Mouse (Mus musculus) heart, embryonic 14.5 days (tissue): ENCODE data around the gene Igfbp6. TPM values are rescaled to one million over a fixed set of nuclear protein-coding genes. Genes with fewer than 3 reads are reported as not detected.

Experiments
- ATAC-seq: fragments of 200-750 bp; cut with Nextera tagmentation; 2 replicates; pipeline ENCODE4 v1.8.0; 2017; ENCODE audit warnings: low read depth, moderate TSS enrichment; ENCODE audit not compliant: insufficient number of reproducible peaks, insufficient read depth, low FRiP score
- H3K27ac ChIP-seq, 2 experiments: fragments of 200-500 bp in 1 of 2; fragments of 300-500 bp in 1 of 2; sonication (generic) in 1 of 2; replicated peaks in 1 of 2; 2 replicates each; pipeline ENCODE4 v1.5.1; 2012 to 2014; ENCODE audit warnings: low read depth in 2 of 2, low read length in 2 of 2, control low read depth in 1 of 2, mild to moderate bottlenecking in 1 of 2, mixed read lengths in 1 of 2; ENCODE audit not compliant: control insufficient read depth in 1 of 2, insufficient read depth in 1 of 2
- H3K27me3 ChIP-seq: fragments of 300-500 bp; sonication (generic); 2 replicates; pipeline ENCODE4 v1.6.1; 2014; ENCODE audit warnings: mild to moderate bottlenecking, low read length, control low read depth; ENCODE audit not compliant: control insufficient read depth, insufficient read depth
- H3K36me3 ChIP-seq: fragments of 300-500 bp; sonication (generic); 2 replicates; pipeline ENCODE4 v1.6.1; 2014; ENCODE audit warnings: mild to moderate bottlenecking, control low read depth, low read length, mixed read lengths; ENCODE audit not compliant: control insufficient read depth, insufficient read depth
- H3K4me1 ChIP-seq, 2 experiments: fragments of 200-500 bp in 1 of 2; fragments of 300-500 bp in 1 of 2; sonication (generic) in 1 of 2; 2 replicates each; pipeline ENCODE4 v1.6.1; 2012 to 2014; ENCODE audit warnings: low read length in 2 of 2, control low read depth in 1 of 2, mixed read lengths in 1 of 2; ENCODE audit not compliant: control insufficient read depth in 2 of 2, insufficient read depth in 2 of 2
- H3K4me2 ChIP-seq: fragments of 300-500 bp; sonication (generic); 2 replicates; pipeline ENCODE4 v1.6.1; 2014; ENCODE audit warnings: mild to moderate bottlenecking, low read length
- H3K4me3 ChIP-seq, 2 experiments: fragments of 200-500 bp in 1 of 2; fragments of 300-500 bp in 1 of 2; sonication (generic) in 1 of 2; 2 replicates each; pipeline ENCODE4 v1.5.1; 2012 to 2014; ENCODE audit warnings: low read length in 2 of 2, mild to moderate bottlenecking in 2 of 2, control low read depth in 1 of 2, low read depth in 1 of 2, moderate library complexity in 1 of 2; ENCODE audit not compliant: control insufficient read depth in 1 of 2, insufficient read depth in 1 of 2
- H3K9ac ChIP-seq: fragments of 300-500 bp; sonication (generic); 2 replicates; pipeline ENCODE4 v1.6.1; 2014; ENCODE audit warnings: mild to moderate bottlenecking, low read length
- H3K9me3 ChIP-seq: fragments of 300-500 bp; sonication (generic); 2 replicates; pipeline ENCODE4 v1.6.1; 2016; ENCODE audit warnings: low read length, control low read depth; ENCODE audit not compliant: control insufficient read depth
- WGBS: fragments of 180-500 bp; shearing (Covaris S2); extraction: QIAGEN DNeasy Blood & Tissue Kit; methylation state at CpG from one replicate; pipeline ENCODE4 v1.1.7; 2014; 5-methylcytosine and 5-hydroxymethylcytosine counted together
- polyA plus RNA-seq: library from polyadenylated mRNA; unstranded; fragments of >200 nt; fragmentation: Nextera tagmentation; extraction: Ambion mirVana; gene quantifications from 2 replicates; pipeline ENCODE4 v1.2.1, GENCODE M21; 2014

Gene Igfbp6
- polyA plus RNA-seq, result 6.5 and 7.7 TPM in 2 replicates

- Histone ChIP-seq H3K36me3 (no peaks in the 10 kb centered on the region), H3K27me3 (peaks cover 22% of the 10 kb centered on the region), H3K9me3 (no peaks in the 10 kb centered on the region), H3K4me3 (peak within 1 kb of the TSS; percentile 11 to 18; a peak in 2 of 4 replicates), H3K4me2 (peak within 1 kb of the TSS; percentile 54), H3K4me1 (peaks cover 9 to 10% of the 10 kb centered on the region in 2 experiments; a peak in 2 of 4 replicates), H3K9ac (peak within 1 kb of the TSS; percentile 21; the same call in 1 of the 2 replicates), H3K27ac (no peak within 1 kb of the TSS)
- 10% methylated on average over 22 of the region's 22 CpGs for WGBS
- ATAC-seq, result no peak
Observed at GRCm38 (mm10) chr15:102144274-102144711, at the start of gene Igfbp6. TSS of gene Igfbp6 (plus strand) at chr15:102144362.

DNA sequence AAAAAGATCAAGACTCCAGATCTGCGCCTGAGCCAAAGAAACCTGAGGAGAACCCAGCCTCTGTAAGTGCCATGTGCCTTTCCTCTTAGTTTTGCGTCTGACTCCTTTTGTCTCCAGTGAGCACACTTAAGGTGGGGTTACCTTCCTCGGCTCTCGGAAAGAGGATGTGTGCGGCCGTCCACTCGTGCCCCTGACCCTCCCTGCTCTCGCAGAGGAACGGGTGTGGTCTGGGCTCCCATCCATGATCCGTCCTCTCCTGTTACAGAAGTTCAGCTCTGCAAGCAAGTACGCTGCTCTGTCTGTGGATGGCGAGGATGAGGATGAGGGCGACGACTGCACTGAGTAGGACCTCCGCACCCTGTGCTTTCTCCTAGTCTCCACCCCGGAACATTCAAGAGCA lies 49.2 kb upstream of the Igfbp6 start:
- WGBS, result 81% methylated on average over 16 of the region's 16 CpGs
- no peak overlapping the region for H3K9ac ChIP-seq
- ATAC-seq, result no peak

GRCm38 (mm10) chr15:102097147-102097915 lies 46.8 kb upstream of the Igfbp6 start:
- H3K27ac ChIP-seq, result no peak overlapping the region
- no peak overlapping the region for H3K4me3 ChIP-seq
- ATAC-seq, result no peak
- WGBS, result 66% methylated on average over 8 of the region's 8 CpGs
- peaks cover 58% of the 10 kb centered on the region for H3K36me3 ChIP-seq
- H3K9me3 ChIP-seq, result no peaks in the 10 kb centered on the region
- no peaks in the 10 kb centered on the region for H3K27me3 ChIP-seq
- no peak overlapping the region for H3K4me2 ChIP-seq
- peaks cover 26 to 42% of the 10 kb centered on the region in 2 experiments for H3K4me1 ChIP-seq
- no peak overlapping the region for H3K9ac ChIP-seq

More for the DNA sequence above, 49.2 kb upstream of the Igfbp6 start:
- peaks cover 9 to 25% of the 10 kb centered on the region in 2 experiments; a peak in 3 of 4 replicates for H3K4me1 ChIP-seq
- no peaks in the 10 kb centered on the region for H3K27me3 ChIP-seq
- no peak overlapping the region for H3K4me2 ChIP-seq
- no peak overlapping the region for H3K27ac ChIP-seq
- H3K9me3 ChIP-seq, result no peaks in the 10 kb centered on the region
- peaks cover 81% of the 10 kb centered on the region for H3K36me3 ChIP-seq
- no peak overlapping the region for H3K4me3 ChIP-seq

DNA sequence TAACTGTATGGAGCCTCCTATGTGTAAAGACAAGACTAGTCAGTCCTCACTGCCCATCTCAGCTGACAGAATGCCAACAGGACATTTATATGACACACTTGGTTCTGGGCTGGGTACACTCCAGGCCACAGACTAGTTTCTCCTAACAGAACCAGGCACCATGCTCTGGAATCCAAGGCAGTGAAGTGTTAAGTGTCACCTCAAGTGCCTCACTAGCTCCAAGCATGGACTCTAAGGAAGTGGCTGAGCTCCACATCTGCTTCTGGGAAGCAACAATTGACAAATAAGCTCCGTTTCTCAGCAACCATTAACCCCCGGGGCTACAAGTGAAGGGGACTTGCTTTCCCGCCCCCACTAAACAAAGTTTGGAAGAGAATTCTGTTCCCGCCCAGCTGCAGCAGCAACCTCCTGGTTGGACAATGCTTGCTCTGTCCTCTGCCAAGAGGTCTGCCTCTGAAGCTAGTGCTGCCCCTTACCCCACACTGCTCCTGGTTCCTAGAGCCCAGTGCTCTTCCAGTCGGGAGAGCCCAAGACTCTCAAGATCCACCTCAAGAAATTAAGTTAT lies 46.1 kb upstream of the Igfbp6 start:
- peaks cover 34 to 49% of the 10 kb centered on the region in 2 experiments for H3K4me1 ChIP-seq
- no peaks in the 10 kb centered on the region for H3K9me3 ChIP-seq
- H3K27ac ChIP-seq, result no peak overlapping the region
- H3K27me3 ChIP-seq, result no peaks in the 10 kb centered on the region
- H3K4me3 ChIP-seq, result no peak overlapping the region
- WGBS, result 40% methylated on average over 5 of the region's 5 CpGs
- H3K9ac ChIP-seq, result no peak overlapping the region
- ATAC-seq, result no peak
- H3K4me2 ChIP-seq, result no peak overlapping the region
- peaks cover 50% of the 10 kb centered on the region for H3K36me3 ChIP-seq

DNA sequence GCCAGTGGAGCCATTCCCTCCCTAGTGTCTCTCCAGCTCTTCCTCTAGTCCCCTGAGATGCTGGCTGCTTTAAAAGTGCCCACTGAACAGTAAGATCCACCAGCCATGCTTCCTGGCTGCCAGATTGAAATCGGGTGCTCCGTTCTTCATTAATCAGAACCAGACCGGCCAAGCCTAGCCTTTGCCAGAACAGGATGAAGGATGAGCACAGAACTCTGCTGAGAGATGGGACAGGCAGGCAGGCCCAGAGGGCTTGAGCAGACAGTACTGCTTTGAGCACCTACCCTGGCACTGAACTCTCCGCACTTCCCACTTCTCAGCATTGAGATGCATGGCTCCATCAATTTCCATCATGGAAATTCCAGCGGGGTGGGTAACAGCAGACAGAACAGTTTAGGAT lies 44.9 kb upstream of the Igfbp6 start:
- H3K36me3 ChIP-seq, result peaks cover 38% of the 10 kb centered on the region
- H3K27ac ChIP-seq, result peak overlapping the region in 1 of 2 experiments; percentile 86; a peak in 1 of 4 replicates
- H3K9ac ChIP-seq, result no peak overlapping the region; the same call in 1 of the 2 replicates
- H3K4me1 ChIP-seq, result peaks cover 46 to 60% of the 10 kb centered on the region in 2 experiments
- ATAC-seq, result no peak
- 50% methylated on average over 5 of the region's 5 CpGs for WGBS
- H3K4me2 ChIP-seq, result peak overlapping the region; percentile 90
- H3K27me3 ChIP-seq, result no peaks in the 10 kb centered on the region
- H3K9me3 ChIP-seq, result no peaks in the 10 kb centered on the region
- H3K4me3 ChIP-seq, result peak overlapping the region in 1 of 2 experiments; percentile 54; a peak in 1 of 4 replicates

GRCm38 (mm10) chr15:102099771-102100160 lies 44.4 kb upstream of the Igfbp6 start:
- Histone ChIP-seq H3K27me3 (no peaks in the 10 kb centered on the region), H3K9me3 (no peaks in the 10 kb centered on the region), H3K36me3 (peaks cover 33% of the 10 kb centered on the region), H3K27ac (peak overlapping the region; percentile 70 to 86), H3K4me2 (peak overlapping the region; percentile 90), H3K9ac (peak overlapping the region; percentile 79), H3K4me3 (peak overlapping the region; percentile 50 to 54), H3K4me1 (peaks cover 50 to 65% of the 10 kb centered on the region in 2 experiments)
- no peak for ATAC-seq
- WGBS, result 12% methylated on average over 8 of the region's 8 CpGs

DNA sequence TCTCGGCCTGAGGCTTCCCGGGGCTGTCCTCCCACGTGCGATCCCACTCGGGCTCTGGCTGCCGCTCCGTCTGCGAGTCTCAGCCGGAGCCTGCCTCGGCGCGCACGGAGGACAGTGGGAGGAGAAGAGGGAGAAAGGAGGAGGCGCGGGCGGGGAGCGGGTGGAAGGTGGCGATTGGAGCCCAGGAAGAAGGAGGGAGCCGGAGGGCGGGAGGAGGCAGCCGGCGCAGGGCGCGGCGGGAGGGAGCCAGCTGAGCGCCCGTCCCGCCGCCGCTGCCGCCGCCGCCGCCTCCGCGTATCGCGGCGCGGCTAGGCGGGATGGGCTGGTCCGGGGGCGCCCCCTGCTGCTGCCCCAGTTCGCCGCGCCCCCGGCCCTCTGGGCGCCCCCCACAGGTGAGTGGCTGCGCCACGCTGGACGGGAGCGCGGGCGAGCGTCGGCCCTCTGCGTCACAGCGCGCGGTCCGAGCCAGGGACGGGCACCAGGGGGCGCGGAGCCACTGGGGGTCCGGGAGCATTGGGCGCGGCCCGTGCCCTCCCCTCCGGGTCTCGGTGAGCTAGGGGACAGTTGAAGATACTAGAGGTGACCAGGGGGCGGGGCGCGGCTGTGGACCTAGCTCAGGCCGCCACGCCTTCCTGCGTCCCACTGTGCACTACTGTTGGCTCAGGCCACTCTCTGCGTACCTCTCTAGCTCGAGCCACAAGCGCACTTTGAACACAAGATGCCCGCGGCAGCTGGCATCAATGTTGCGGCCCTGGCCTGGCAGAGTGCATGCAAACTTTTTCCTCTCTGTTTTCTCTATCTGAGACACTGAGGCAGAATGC lies 43.8 kb upstream of the Igfbp6 start, which contains the start of gene Tns2:
Gene Tns2 (plus strand): TSS at position 253 of the 821 bp plus-strand sequence.
- H3K9me3 ChIP-seq, result no peaks in the 10 kb centered on the region
- peak within 1 kb of the TSS; percentile 79 for H3K9ac ChIP-seq
- H3K4me3 ChIP-seq, result peak within 1 kb of the TSS; percentile 50 to 54
- H3K27me3 ChIP-seq, result no peaks in the 10 kb centered on the region
- H3K27ac ChIP-seq, result peak within 1 kb of the TSS; percentile 86 to 95
- WGBS, result under 1% methylated on average over 60 of the region's 82 CpGs
- H3K36me3 ChIP-seq, result peaks cover 31% of the 10 kb centered on the region
- H3K4me1 ChIP-seq, result peaks cover 50 to 70% of the 10 kb centered on the region in 2 experiments
- ATAC-seq, result peak; percentile 61
- H3K4me2 ChIP-seq, result peak within 1 kb of the TSS; percentile 90
